Mouse (Mus musculus): ENCODE measurements around the gene Olfr45. TPM values are rescaled to one million over a fixed set of nuclear protein-coding genes. Genes with fewer than 3 reads are reported as not detected.
"Not testable (repeated sequence)": the region's sequence is repeated elsewhere in the genome, so short reads cannot be mapped to it uniquely, and the experiment has no call there.

Olfr45 gene
- under 1 TPM; 0.12 to 0.13 TPM for total RNA-seq (2021)
- long read RNA-seq, experiment 1: 0 reads
- long read RNA-seq, experiment 2: 0 reads

DNA sequence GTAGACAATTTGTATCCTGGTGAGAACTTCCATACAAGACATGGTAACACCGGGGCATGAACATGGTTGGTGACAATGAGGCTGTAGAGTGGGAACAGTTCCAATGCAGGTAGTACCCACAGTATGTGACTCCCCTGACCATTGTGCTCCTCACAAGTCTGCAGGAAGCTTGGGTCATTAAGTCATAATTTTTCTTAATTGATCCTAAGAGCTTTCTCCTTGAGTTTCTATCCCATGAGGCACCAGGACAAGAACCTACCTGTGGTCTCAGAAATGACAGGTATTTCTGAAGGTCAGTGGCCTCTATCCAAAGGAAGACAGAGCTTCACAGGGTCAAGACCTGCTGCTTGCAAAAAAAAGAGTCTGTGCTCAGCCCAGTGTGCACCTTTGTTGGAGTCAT, at the start of gene Olfr45:
TSS of gene Olfr45 (plus strand) at position 301 of the 400 bp plus-strand sequence.
- no peak within 1 kb of the TSS for H3K4me3 ChIP-seq
- no peak for TF ChIP-seq CTCF (conservative IDR thresholded peaks at IDR 0.05)
- no peak within 1 kb of the TSS for H3K27ac ChIP-seq
- no peak for DNase-seq (ENCODE audit: low spot score in 2 of 2)

DNA sequence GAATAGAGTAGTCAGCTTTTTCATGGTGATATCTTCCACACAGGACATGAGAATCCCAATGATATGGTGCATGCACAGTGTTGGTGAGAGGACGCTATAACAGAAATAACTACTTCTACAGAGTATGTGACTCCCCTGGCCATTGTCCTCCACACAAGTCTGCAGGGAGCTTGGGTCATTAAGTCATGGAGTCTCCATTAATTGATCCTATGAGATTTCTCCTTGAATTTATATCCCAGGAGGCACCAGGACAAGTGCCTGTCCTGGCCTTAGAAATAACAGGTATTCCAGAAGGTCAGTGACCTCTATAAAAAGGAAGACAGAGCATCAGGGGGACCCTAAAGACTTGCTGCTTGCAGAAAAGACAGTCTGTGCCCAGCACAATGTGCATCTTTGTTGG, 35.6 kb upstream of the Olfr45 start, which contains the start of gene Olfr53:
TSS of gene Olfr53 (plus strand) at position 301 of the 400 bp plus-strand sequence.
- no peak within 1 kb of the TSS for H3K4me3 ChIP-seq
- TF ChIP-seq CTCF (conservative IDR thresholded peaks at IDR 0.05): no peak
- H3K27ac ChIP-seq: no peak within 1 kb of the TSS
- no peak for DNase-seq (ENCODE audit: low spot score in 2 of 2)

DNA sequence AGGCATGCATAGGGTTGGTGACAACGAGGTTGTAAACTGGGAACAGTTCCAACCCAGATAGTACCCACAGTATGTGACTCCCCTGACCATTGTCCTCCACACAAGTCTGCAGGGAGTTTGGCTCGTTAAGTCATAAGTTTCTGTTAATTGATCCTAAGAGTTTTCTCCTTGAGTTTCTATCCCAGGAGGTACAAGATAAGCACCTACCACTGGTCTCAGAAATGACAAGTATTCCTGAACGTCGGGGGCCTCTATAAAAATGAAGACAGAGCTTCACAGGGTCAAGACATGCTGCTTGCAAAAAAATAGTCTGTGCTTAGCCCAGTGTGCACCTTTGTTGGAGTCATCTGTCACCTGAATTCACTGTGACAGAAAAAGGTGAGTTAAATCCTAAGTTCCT, 22.1 kb upstream of the Olfr45 start, which contains the start of gene Olfr539:
TSS of gene Olfr539 (plus strand) at position 301 of the 400 bp plus-strand sequence.
- TF ChIP-seq CTCF (conservative IDR thresholded peaks at IDR 0.05): no peak
- DNase-seq (ENCODE audit: low spot score in 2 of 2): no peak
- no peak within 1 kb of the TSS for H3K4me3 ChIP-seq
- no peak within 1 kb of the TSS for H3K27ac ChIP-seq

DNA sequence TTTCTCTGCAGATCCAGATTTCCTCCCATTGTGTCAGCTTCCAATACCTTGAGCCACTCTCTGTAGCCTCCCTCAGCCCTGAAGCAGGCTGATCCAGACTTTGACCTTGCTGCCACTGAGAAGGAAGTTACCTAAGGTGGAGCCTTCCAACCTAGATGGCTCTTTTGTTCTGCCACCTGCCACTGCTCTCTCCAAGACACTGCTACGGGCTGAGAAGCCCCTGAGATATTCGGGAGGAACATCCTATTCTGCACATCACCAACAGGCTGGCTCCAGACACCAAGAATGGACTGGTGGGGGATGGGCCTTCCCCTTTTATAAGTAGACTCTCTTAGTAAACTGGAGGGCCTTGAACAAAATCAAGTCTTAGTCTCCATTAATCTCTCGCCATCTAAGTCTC, 11.1 kb upstream of the Olfr45 start:
- DNase-seq (ENCODE audit: low spot score in 2 of 2); H3K27ac ChIP-seq; H3K4me3 ChIP-seq: not testable (repeated sequence)

DNA sequence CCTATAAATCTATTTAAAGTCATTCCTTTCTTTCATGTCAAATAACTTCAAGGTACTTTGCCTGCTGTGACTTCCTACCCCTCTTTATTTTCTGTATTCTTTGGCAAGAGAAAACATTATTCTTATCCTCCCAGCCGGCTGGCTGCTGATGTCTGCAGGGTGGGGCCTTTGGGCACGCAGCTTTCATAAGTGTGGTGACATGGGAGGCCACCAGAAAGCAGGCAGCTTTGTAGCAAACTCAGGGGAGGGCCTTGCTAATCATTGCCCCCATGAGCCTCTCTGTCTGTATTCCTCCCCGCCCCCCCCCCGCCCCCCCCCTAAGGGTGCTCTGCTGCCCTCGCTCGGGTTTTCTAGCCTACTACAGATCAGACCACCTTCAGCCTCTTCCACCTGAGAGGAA, 5.9 kb upstream of the Olfr45 start:
- peak overlapping the region; percentile 81 for H3K27ac ChIP-seq
- peak; percentile 20; the same call in 1 of the 2 replicates for TF ChIP-seq CTCF (conservative IDR thresholded peaks at IDR 0.05)
- H3K4me3 ChIP-seq: peak overlapping the region; percentile 33; the same call in 1 of the 2 replicates
- DNase-seq (ENCODE audit: low spot score in 2 of 2): no peak

DNA sequence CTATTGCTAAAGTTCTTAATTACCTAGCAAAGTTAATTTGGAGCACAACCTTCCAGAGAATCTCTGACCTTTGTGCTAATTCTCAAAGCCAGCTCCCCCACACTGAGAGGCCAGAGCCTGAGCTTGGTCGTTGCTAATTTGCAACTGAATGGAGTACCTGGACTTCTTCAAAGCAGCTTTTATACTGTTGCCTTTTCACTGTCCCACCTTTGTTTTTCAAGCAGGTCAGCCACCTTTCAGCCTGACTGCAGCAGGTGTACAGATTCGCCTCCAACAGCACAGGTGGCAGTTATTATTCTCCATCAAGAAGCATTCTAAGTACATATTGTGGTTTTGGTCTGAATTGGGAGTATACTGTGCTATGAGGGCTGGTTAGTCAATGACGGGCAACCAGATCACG, 2.2 kb upstream of the Olfr45 start:
- not testable (repeated sequence) for H3K27ac ChIP-seq; DNase-seq (ENCODE audit: low spot score in 2 of 2); H3K4me3 ChIP-seq

DNA sequence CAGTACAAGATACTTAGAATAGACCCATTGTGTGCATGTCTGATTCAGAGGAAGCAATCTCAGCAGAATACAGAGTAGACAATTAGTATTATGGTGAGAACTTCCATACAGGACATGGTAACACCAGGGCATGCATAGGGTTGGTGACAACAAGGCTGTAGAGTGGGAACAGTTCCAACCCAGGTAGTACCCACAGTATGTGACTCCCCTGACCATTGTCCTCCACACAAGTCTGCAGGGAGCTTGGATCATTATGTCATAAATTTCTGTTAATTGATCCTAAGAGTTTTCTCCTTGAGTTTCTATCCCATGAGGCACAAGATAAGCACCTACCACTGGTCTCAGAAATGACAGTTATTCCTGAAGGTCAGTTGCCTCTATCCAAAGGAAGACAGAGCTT, 15.2 kb downstream of the Olfr45 start, which contains the start of gene Olfr541:
TSS of gene Olfr541 (plus strand) at position 301 of the 400 bp plus-strand sequence.
- TF ChIP-seq CTCF (conservative IDR thresholded peaks at IDR 0.05): no peak
- no peak within 1 kb of the TSS for H3K4me3 ChIP-seq
- H3K27ac ChIP-seq: peak within 1 kb of the TSS; percentile 63; the same call in 1 of the 2 replicates
- DNase-seq (ENCODE audit: low spot score in 2 of 2): no peak

DNA sequence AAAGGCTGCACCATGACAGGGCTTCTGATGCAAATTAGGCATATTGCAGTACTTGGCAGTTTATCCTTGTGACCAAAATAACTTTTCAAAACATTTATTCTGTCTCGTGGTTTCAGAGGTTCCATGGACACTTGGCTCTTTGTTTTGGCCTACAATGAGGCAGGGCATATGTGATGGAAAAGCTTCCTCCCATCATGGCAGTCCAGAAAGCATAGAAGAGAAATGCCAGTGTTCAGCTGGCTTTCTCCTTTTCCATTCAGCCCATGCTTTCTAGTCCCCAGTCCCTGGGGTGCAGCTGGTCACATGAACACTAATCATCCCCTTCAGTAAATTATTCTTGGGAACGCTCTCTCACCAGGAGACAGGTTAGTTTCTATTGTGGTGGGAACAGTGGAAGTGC, 24.6 kb downstream of the Olfr45 start:
- TF ChIP-seq CTCF (conservative IDR thresholded peaks at IDR 0.05): no peak
- Histone ChIP-seq H3K27ac (no peak overlapping the region), H3K4me3 (no peak overlapping the region)
- DNase-seq (ENCODE audit: low spot score in 2 of 2): no peak

DNA sequence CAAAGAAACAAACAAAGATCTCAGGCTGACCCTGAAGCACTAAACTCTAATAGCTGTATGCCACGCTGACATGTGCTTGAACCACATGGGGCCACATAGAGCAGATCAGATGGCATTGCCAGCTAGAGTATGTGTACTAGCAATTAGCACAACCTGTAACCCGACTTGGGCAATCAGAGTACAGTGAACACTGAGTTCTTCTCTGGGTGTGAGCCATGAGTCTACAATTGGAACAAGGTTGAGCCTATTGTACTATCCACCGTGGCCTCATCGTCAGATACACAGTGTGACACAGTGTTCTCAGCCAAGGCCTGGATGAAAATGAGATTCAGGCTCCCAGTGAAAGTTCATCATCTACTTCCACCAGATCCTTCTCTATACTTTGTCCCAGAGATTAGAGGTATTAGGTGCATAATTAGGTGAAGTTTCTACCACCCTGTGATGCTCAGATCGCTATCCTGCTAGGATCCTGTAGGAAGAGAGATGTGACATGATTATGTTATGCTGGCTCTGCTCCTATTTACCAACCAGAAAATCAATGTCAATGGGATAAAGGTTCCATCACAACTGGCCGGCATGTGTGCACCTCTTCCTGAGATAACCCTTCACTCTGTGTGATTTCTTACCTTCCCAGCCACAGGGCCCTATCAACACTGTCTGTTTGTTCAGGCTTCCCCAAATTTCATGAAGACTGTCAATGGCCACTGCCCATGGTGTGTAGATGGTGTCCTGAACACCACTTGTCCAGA, 26.0 kb downstream of the Olfr45 start:
- TF ChIP-seq CTCF (conservative IDR thresholded peaks at IDR 0.05): no peak
- DNase-seq (ENCODE audit: low spot score in 2 of 2): no peak
- H3K4me3 ChIP-seq: no peak overlapping the region
- H3K27ac ChIP-seq: no peak overlapping the region

DNA sequence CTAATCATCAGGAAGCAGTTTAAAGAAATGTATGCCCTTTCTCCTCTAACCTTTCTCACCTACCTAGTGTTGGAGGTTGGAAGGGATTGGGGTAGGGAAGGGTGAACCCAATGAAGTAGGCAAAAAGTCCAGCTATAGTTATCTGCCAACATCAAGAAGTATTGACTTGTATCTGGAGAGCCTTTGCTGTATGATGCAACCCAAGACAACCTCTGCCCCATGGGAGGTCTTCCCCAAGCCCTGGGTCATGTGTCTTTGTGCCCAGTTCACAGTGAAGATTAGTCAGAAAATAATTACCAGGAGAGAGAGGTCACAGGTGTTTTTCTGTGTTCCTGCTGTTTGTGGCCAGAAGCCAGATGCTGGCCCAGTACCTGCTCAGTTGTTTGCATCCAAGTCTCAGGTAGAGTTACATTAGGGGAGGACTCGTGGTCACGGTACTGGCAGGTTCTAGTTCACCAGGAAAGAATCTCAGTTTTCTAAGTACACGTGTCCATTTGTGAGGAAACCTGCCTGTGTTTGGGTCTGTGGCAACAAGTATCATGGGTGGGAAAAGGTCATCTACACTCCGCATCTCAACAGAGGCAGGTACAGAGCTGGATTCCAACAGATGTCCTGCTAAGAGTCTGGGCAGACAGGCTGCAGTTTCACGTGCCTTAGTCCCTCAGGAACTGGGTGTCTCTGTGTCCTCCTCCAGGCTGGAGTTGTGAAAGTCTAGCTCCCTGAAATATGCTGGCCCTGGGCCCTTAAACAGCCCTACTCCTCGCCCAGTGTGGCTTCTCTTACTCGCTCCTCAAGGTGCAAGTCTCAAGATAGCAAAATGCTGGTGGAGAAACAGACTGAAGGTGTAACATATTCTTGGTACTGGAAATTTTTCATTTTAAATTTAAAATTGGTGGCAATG, 35.7 kb downstream of the Olfr45 start:
- TF ChIP-seq CTCF (conservative IDR thresholded peaks at IDR 0.05): no peak
- Histone ChIP-seq H3K4me3 (no peak overlapping the region), H3K27ac (no peak overlapping the region)
- DNase-seq (ENCODE audit: low spot score in 2 of 2): no peak

DNA sequence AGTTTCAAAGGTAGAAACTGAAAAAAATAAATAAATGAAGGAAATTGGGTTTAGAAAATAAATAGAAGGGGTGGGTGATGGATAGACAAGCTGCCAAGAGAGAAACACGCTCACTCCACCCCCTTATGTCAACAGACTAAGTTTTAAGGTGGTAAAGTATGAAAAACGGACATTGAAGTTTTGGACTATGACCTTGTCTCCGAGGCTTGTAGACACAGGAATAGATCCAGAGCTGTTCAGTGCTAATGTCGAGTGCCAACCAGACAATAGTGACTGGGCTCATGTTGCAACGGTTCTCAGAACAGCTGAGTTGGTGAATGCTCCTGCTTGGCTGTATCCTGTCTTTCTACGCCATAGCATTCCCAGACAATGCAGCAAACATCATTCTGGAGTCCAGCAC, 39.3 kb downstream of the Olfr45 start:
- Histone ChIP-seq H3K27ac (no peak overlapping the region), H3K4me3 (no peak overlapping the region)
- no peak for DNase-seq (ENCODE audit: low spot score in 2 of 2)
- TF ChIP-seq CTCF (conservative IDR thresholded peaks at IDR 0.05): no peak

DNA sequence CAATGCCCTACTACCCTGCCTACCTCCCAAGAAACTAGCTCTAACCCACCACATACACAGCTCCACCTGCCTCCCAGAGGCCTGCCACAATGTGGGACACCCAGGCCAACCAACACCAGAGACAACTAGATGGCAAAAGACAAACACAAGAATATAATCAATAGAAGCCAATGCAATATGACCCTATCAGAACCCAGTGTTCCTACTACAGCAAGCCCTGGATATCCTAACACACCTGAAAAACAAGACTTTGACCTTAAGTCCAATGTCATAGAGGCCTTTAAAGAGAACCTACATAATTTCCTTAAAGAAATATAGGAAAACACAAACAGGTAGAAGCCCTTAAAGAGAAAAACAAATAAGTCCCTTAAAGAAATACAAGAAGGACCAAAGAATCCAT, 43.8 kb downstream of the Olfr45 start:
- Histone ChIP-seq H3K27ac (no peak overlapping the region), H3K4me3 (no peak overlapping the region)
- no peak for DNase-seq (ENCODE audit: low spot score in 2 of 2)
- TF ChIP-seq CTCF (conservative IDR thresholded peaks at IDR 0.05): no peak

DNA sequence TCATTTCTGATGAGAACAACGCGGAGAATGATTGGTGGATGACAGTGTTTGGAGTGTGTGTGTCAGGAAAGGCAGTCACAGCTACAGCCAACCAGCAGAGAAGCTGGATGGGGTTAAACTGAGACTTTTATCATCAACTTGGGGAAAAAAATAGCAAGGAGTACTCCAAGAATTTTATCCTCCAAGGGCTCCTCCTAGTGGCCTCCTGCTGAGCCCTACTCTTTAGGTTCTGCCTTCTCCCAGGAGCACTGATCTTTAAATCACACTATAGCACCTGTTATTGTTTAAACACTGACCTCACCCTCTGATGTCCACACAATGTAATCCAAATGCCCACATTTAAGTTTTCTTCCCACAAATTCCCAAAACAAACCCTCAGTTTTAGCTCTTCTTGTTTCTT, 51.4 kb downstream of the Olfr45 start:
- H3K27ac ChIP-seq: no peak overlapping the region
- H3K4me3 ChIP-seq: no peak overlapping the region
- peak; percentile 67 for TF ChIP-seq CTCF (conservative IDR thresholded peaks at IDR 0.05)
- DNase-seq (ENCODE audit: low spot score in 2 of 2): peak in 1 of 2 experiments; percentile 21

Other genes starting within 250 kb of the Olfr45 start
- gene Olfr533, start 218.6 kb upstream of the Olfr45 start, total RNA-seq (2021): not detected
- under 1 TPM; 0.20 to 0.25 TPM for gene Olfr535, start 197.7 kb upstream of the Olfr45 start, total RNA-seq (2021)
- not detected for gene Olfr536, start 174.6 kb upstream of the Olfr45 start, total RNA-seq (2021)
- under 1 TPM in 1 of 2 experiments, not detected in 1; 0.25 TPM for gene Olfr538, start 114.1 kb upstream of the Olfr45 start, total RNA-seq (2021)
- under 1 TPM; 0.31 to 0.37 TPM for gene Olfr46, start 80.7 kb upstream of the Olfr45 start, total RNA-seq (2021)
- gene Olfr61, start 53.0 kb upstream of the Olfr45 start, total RNA-seq (2021): under 1 TPM in 1 of 2 experiments, not detected in 1; 0.29 TPM
- gene Olfr53, start 35.5 kb upstream of the Olfr45 start, total RNA-seq (2021): under 1 TPM in 1 of 2 experiments, not detected in 1; 0.34 TPM
- gene Olfr539, start 22.0 kb upstream of the Olfr45 start, total RNA-seq (2021): under 1 TPM; 0.20 to 0.23 TPM
- gene Olfr541, start 15.3 kb downstream of the Olfr45 start, total RNA-seq (2021): not detected
- gene Cyp2e1, start 81.8 kb downstream of the Olfr45 start, total RNA-seq (2021): not detected
- not detected for gene Syce1, start 105.9 kb downstream of the Olfr45 start, total RNA-seq (2021)
- 10 to 100 TPM; 10.7 to 18.0 TPM for gene Zfp941, start 140.2 kb downstream of the Olfr45 start, total RNA-seq (2021)
- 1 to 10 TPM; 1.1 to 1.4 TPM for gene Urah, start 153.1 kb downstream of the Olfr45 start, total RNA-seq (2021)
- gene Scgb1c1, start 163.6 kb downstream of the Olfr45 start, total RNA-seq (2021): not detected
- not detected for gene Odf3, start 165.9 kb downstream of the Olfr45 start, total RNA-seq (2021)
- 1 to 10 TPM in 1 of 2 experiments, not detected in 1; 1.8 TPM for gene Gm45785, start 174.4 kb downstream of the Olfr45 start, total RNA-seq (2021)
- 10 to 100 TPM; 78.2 to 82.8 TPM for gene Ric8a, start 175.0 kb downstream of the Olfr45 start, total RNA-seq (2021)
- 10 to 100 TPM; 25.1 to 28.3 TPM for gene Bet1l, start 175.6 kb downstream of the Olfr45 start, total RNA-seq (2021)
- 100 to 1,000 TPM; 111 to 113 TPM for gene Psmd13, start 200.0 kb downstream of the Olfr45 start, total RNA-seq (2021)
- gene Sirt3, start 200.4 kb downstream of the Olfr45 start, total RNA-seq (2021): 10 to 100 TPM; 69.2 to 73.2 TPM
- gene Cox8b, start 218.5 kb downstream of the Olfr45 start, total RNA-seq (2021): 1 to 10 TPM in 1 of 2 experiments, not detected in 1; 1.3 TPM
- gene Nlrp6, start 239.0 kb downstream of the Olfr45 start, total RNA-seq (2021): under 1 TPM; 0.27 to 0.51 TPM